Mouse (Mus musculus) hindbrain, postnatal 0 days (tissue): ENCODE results near the gene Zfp706. TPM values are rescaled to one million over a fixed set of nuclear protein-coding genes. Genes with fewer than 3 reads are reported as not detected.

Experiments used
- ATAC-seq: fragments of 200-750 bp; cut with Nextera tagmentation; 2 replicates; pipeline ENCODE4 v1.8.0; 2017; ENCODE audit warnings: mild to moderate bottlenecking, moderate TSS enrichment, moderate library complexity
- DNase-seq: peaks from one replicate; pipeline ENCODE4 v3.0.0-alpha.2; 2015; ENCODE audit warnings: low spot score
- H3K27ac ChIP-seq: fragments of 300-500 bp; sonication (generic); 2 replicates; pipeline ENCODE4 v1.5.1; 2014; ENCODE audit warnings: mild to moderate bottlenecking
- H3K27me3 ChIP-seq: fragments of 300-500 bp; sonication (generic); 2 replicates; pipeline ENCODE4 v1.6.1; 2014; ENCODE audit warnings: low read length, mixed read lengths; ENCODE audit not compliant: insufficient read depth
- H3K36me3 ChIP-seq: fragments of 300-500 bp; sonication (generic); 2 replicates; pipeline ENCODE4 v1.6.1; 2014; ENCODE audit warnings: low read length, mixed read lengths; ENCODE audit not compliant: insufficient read depth
- H3K4me1 ChIP-seq: fragments of 300-500 bp; sonication (generic); 2 replicates; pipeline ENCODE4 v1.6.1; 2014; ENCODE audit warnings: antibody characterized with exemption, low read length, mixed read lengths; ENCODE audit not compliant: insufficient read depth
- H3K4me2 ChIP-seq: fragments of 300-500 bp; sonication (generic); 2 replicates; pipeline ENCODE4 v1.6.1; 2014; ENCODE audit warnings: low read depth, mild to moderate bottlenecking, low read length, moderate library complexity, mixed read lengths
- H3K4me3 ChIP-seq: fragments of 300-500 bp; sonication (generic); 2 replicates; pipeline ENCODE4 v1.5.1; 2014; ENCODE audit warnings: low read length
- H3K9ac ChIP-seq: fragments of 300-500 bp; sonication (generic); replicated peaks from 2 replicates; pipeline ENCODE4 v1.6.1; 2014; ENCODE audit warnings: mild to moderate bottlenecking, low read length, moderate library complexity, mixed read lengths
- H3K9me3 ChIP-seq: fragments of 300-500 bp; sonication (generic); 2 replicates; pipeline ENCODE4 v1.6.1; 2016; ENCODE audit warnings: low read length, mixed read lengths
- CTCF ChIP-seq: IDR thresholded peaks from 2 replicates; pipeline ENCODE4 v1.5.1; 2016; ENCODE audit warnings: antibody characterized with exemption, control low read depth, low read depth
- WGBS: fragments of 180-500 bp; shearing (Covaris S2); extraction: QIAGEN DNeasy Blood & Tissue Kit; methylation state at CpG from one replicate; pipeline ENCODE4 v1.1.7; 2014; 5-methylcytosine and 5-hydroxymethylcytosine counted together
- polyA plus RNA-seq: library from polyadenylated mRNA; unstranded; fragments of >200 nt; fragmentation: Nextera tagmentation; extraction: Ambion mirVana; gene quantifications from 2 replicates; pipeline ENCODE4 v1.2.1, GENCODE M21; 2015
- total RNA-seq: library from RNA; depleted of rRNA; stranded (reverse); fragments of >200 nt; gene quantifications from 2 replicates; pipeline ENCODE4 v1.2.3, GENCODE M21; 2014

Gene Zfp706
- total and polyA plus RNA-seq, 2 experiments from 2014 or later, result 61.8 to 463 TPM

- no peak for DNase-seq
- H3K9ac ChIP-seq, result no peak overlapping the region
- no peaks in the 10 kb centered on the region for H3K27me3 ChIP-seq
- no peaks in the 10 kb centered on the region for H3K9me3 ChIP-seq
- 62% methylated on average over 6 of the region's 6 CpGs for WGBS
- no peak for TF ChIP-seq CTCF
- no peak overlapping the region for H3K4me3 ChIP-seq
- H3K36me3 ChIP-seq, result no peaks in the 10 kb centered on the region
- 0 out of 2 replicates have a peak, but pooled peaks cover 3% of the 10 kb centered on the region for H3K4me1 ChIP-seq
- ATAC-seq, result no peak
- no peak overlapping the region for H3K27ac ChIP-seq
- no peak overlapping the region for H3K4me2 ChIP-seq
Measured at GRCm38 (mm10) chr15:36974614-36975255, 32.8 kb downstream of the Zfp706 start.

GRCm38 (mm10) chr15:36973714-36974113 is 33.9 kb downstream of the Zfp706 start:
- WGBS, result 85% methylated on average over 7 of the region's 7 CpGs
- H3K27ac ChIP-seq, result no peak overlapping the region

GRCm38 (mm10) chr15:36973290-36973689 is 34.3 kb downstream of the Zfp706 start:
- no peaks in the 10 kb centered on the region for H3K27me3 ChIP-seq
- no peak overlapping the region; the same call in 1 of the 2 replicates for H3K27ac ChIP-seq
- no peaks in the 10 kb centered on the region for H3K36me3 ChIP-seq
- no peaks in the 10 kb centered on the region for H3K9me3 ChIP-seq
- 73% methylated on average over 6 of the region's 6 CpGs for WGBS
- DNase-seq (no peak), ATAC-seq (no peak)
- H3K4me2 ChIP-seq, result no peak overlapping the region
- no peak overlapping the region for H3K4me3 ChIP-seq
- no peak for TF ChIP-seq CTCF
- peaks cover 7% of the 10 kb centered on the region; the same call in 1 of the 2 replicates for H3K4me1 ChIP-seq
- no peak overlapping the region for H3K9ac ChIP-seq

More at GRCm38 (mm10) chr15:36973714-36974113, 33.9 kb downstream of the Zfp706 start:
- H3K27me3 ChIP-seq, result no peaks in the 10 kb centered on the region
- no peaks in the 10 kb centered on the region for H3K36me3 ChIP-seq
- no peak overlapping the region for H3K9ac ChIP-seq
- H3K4me1 ChIP-seq, result peaks cover 3% of the 10 kb centered on the region; the same call in 1 of the 2 replicates
- H3K4me2 ChIP-seq, result no peak overlapping the region
- no peaks in the 10 kb centered on the region for H3K9me3 ChIP-seq
- TF ChIP-seq CTCF, result no peak
- DNase-seq (no peak), ATAC-seq (no peak)
- no peak overlapping the region for H3K4me3 ChIP-seq

- no peak overlapping the region for H3K27ac ChIP-seq
Measured at GRCm38 (mm10) chr15:36969794-36970193, 37.8 kb downstream of the Zfp706 start.

GRCm38 (mm10) chr15:36968295-36968694 is 39.3 kb downstream of the Zfp706 start:
- TF ChIP-seq CTCF, result no peak
- Histone ChIP-seq H3K27me3 (no peaks in the 10 kb centered on the region), H3K4me1 (peaks cover 20% of the 10 kb centered on the region; the same call in 1 of the 2 replicates), H3K9me3 (no peaks in the 10 kb centered on the region), H3K4me3 (peak overlapping the region; percentile 27), H3K27ac (peak overlapping the region; percentile 98), H3K9ac (peak overlapping the region; percentile 50), H3K4me2 (peak overlapping the region; percentile 61), H3K36me3 (no peaks in the 10 kb centered on the region)
- WGBS, result 11% methylated on average over 1 of the region's 1 CpGs
- no peak for DNase-seq
- ATAC-seq, result no peak

More at GRCm38 (mm10) chr15:36969794-36970193, 37.8 kb downstream of the Zfp706 start:
- Histone ChIP-seq H3K4me3 (no peak overlapping the region), H3K9me3 (no peaks in the 10 kb centered on the region), H3K9ac (no peak overlapping the region), H3K27me3 (no peaks in the 10 kb centered on the region), H3K4me2 (no peak overlapping the region), H3K4me1 (peaks cover 20% of the 10 kb centered on the region; the same call in 1 of the 2 replicates), H3K36me3 (no peaks in the 10 kb centered on the region)
- WGBS, result 89% methylated on average over 5 of the region's 5 CpGs
- ATAC-seq (no peak), DNase-seq (peak; percentile 51)
- peak; percentile 57 for TF ChIP-seq CTCF

- peak overlapping the region; percentile 27 for H3K4me3 ChIP-seq
- 5% methylated on average over 24 of the region's 24 CpGs for WGBS
- H3K4me1 ChIP-seq, result peaks cover 20% of the 10 kb centered on the region; the same call in 1 of the 2 replicates
- DNase-seq, result peak; percentile 97
- peak overlapping the region; percentile 61 for H3K4me2 ChIP-seq
- no peaks in the 10 kb centered on the region for H3K36me3 ChIP-seq
- no peaks in the 10 kb centered on the region for H3K9me3 ChIP-seq
- ATAC-seq, result peak; percentile 93
- peak; percentile 42 for TF ChIP-seq CTCF
- H3K9ac ChIP-seq, result peak overlapping the region; percentile 50
- H3K27me3 ChIP-seq, result no peaks in the 10 kb centered on the region
- H3K27ac ChIP-seq, result peak overlapping the region; percentile 98
Measured at GRCm38 (mm10) chr15:36967381-36968211, 40.0 kb downstream of the Zfp706 start.
